9 mouse cellular contexts compared by ENCODE assay signal in the genomic region with DNA sequence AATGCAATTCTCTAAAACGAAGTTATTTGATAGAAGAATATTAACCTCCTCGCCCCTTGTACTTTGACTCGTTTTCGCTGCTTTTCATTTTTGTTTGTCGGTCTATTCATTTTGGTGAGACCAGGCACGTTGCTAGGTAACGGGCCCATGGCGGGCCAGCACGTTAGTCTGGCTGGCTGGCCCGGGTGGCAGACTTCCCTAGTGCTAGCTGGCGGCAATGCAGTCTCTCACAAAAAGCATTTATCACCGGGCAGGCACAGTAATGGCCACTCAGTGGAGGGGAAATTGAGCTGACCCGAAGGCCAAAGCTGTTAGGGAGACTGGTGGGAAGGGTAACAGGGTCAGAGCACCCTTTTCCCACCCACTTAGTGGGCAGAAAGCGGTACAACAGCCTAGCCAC.
DNase-seq lines count a peak whose midpoint lies in the region; ATAC-seq and TF ChIP-seq lines count a peak whose summit lies in the region.
"Had no signal": no experiment of that assay in that cellular context is flagged by ENCODE, and none has a peak within 500 bp of the region (broad histone marks: within the 10 kb centered on the region; RNA-seq: fewer than 3 reads in every experiment).

No protein-coding gene starts in this region.

- WGBS in forebrain, embryonic 12.5 days, result 2% methylated on average over 14 of the region's 14 CpGs
- WGBS in intestine, embryonic 15.5 days, result 9% methylated on average over 14 of the region's 14 CpGs
- WGBS in neural tube, embryonic 15.5 days, result 4% methylated on average over 14 of the region's 14 CpGs

- H3K4me1 ChIP-seq in forebrain, embryonic 12.5 days, result peaks cover 9% of the 10 kb centered on the region; the same call in 1 of the 2 replicates
- H3K4me1 ChIP-seq in intestine, embryonic 15.5 days (replicated peaks), result no peaks in the 10 kb centered on the region
- peaks cover 9% of the 10 kb centered on the region for H3K4me1 ChIP-seq in neural tube, embryonic 15.5 days

- peak overlapping the region; percentile 42 for H3K4me2 ChIP-seq in forebrain, embryonic 12.5 days
- peak overlapping the region; percentile 35; the same call in 1 of the 2 replicates for H3K4me2 ChIP-seq in intestine, embryonic 15.5 days (replicated peaks)
- H3K4me2 ChIP-seq in neural tube, embryonic 15.5 days, result peak overlapping the region; percentile 45

- intact Hi-C loops in left cerebral cortex, adult 2 months (cut with DNase I), result no loop called here

- peak; percentile 94 for ATAC-seq in forebrain, embryonic 12.5 days (ENCODE audit: low FRiP score)
- ATAC-seq in intestine, embryonic 15.5 days, result peak; percentile 66; the same call in 1 of the 2 replicates
- peak; percentile 94 for ATAC-seq in neural tube, embryonic 15.5 days (ENCODE audit: low FRiP score)

- H3K9me3 ChIP-seq in forebrain, embryonic 12.5 days, result no peaks in the 10 kb centered on the region
- no peaks in the 10 kb centered on the region for H3K9me3 ChIP-seq in intestine, embryonic 15.5 days
- no peaks in the 10 kb centered on the region for H3K9me3 ChIP-seq in neural tube, embryonic 15.5 days (replicated peaks)

- H3K4me3 ChIP-seq in forebrain, embryonic 12.5 days (replicated peaks), result no peak overlapping the region
- no peak overlapping the region for H3K4me3 ChIP-seq in intestine, embryonic 15.5 days (replicated peaks)
- H3K4me3 ChIP-seq in left cerebral cortex, adult 2 months, result no peak overlapping the region
- no peak overlapping the region for H3K4me3 ChIP-seq in neural tube, embryonic 15.5 days (replicated peaks)
- H3K4me3 ChIP-seq: myocyte had no signal

- H3K9ac ChIP-seq in forebrain, embryonic 12.5 days, result no peak overlapping the region
- no peak overlapping the region for H3K9ac ChIP-seq in intestine, embryonic 15.5 days
- no peak overlapping the region for H3K9ac ChIP-seq in neural tube, embryonic 15.5 days (replicated peaks)

- TF ChIP-seq CTCF in left cerebral cortex, adult 2 months (IDR thresholded peaks at IDR 0.05), result peak; percentile 41

- H3K27ac ChIP-seq in forebrain, embryonic 12.5 days, result no peak overlapping the region
- no peak overlapping the region for H3K27ac ChIP-seq in intestine, embryonic 15.5 days
- no peak overlapping the region for H3K27ac ChIP-seq in left cerebral cortex, adult 2 months
- H3K27ac ChIP-seq in neural tube, embryonic 15.5 days (replicated peaks), result no peak overlapping the region

- DNase-seq in NIH3T3 (ENCODE audit: low read depth), result peak; percentile 16
- peak; percentile 69 for DNase-seq in brain, adult 2 months (ENCODE audit: low read depth, low spot score)
- DNase-seq in left cerebral cortex, adult 2 months (ENCODE audit: extremely low spot score in 1 of 2, low spot score in 2 of 2), result peak; percentile 42 to 61
- DNase-seq in spleen, postnatal 10 days (ENCODE audit: low spot score in 2 of 2), result no peak
- DNase-seq in spleen, postnatal 4 days (ENCODE audit: low spot score in 2 of 2), result no peak

- H3K36me3 ChIP-seq in forebrain, embryonic 12.5 days (replicated peaks), result no peaks in the 10 kb centered on the region
- no peaks in the 10 kb centered on the region for H3K36me3 ChIP-seq in intestine, embryonic 15.5 days
- no peaks in the 10 kb centered on the region for H3K36me3 ChIP-seq in neural tube, embryonic 15.5 days

- peaks cover 54% of the 10 kb centered on the region for H3K27me3 ChIP-seq in forebrain, embryonic 12.5 days
- no peaks in the 10 kb centered on the region for H3K27me3 ChIP-seq in intestine, embryonic 15.5 days (replicated peaks)
- H3K27me3 ChIP-seq in neural tube, embryonic 15.5 days (replicated peaks), result peaks cover 62% of the 10 kb centered on the region

Comparison
In these comparisons a context has a peak if more than half of its experiments do, and no peak if none do; other contexts are left out.
1. DNase-seq: peak in NIH3T3 (single experiment), brain, adult 2 months (single experiment) and left cerebral cortex, adult 2 months (2 of 2); none in spleen, postnatal 10 days (0 of 2) and spleen, postnatal 4 days (0 of 2).
2. Peak in every context shown above with its lines, with median percentiles within 50 percentile points of each other: ATAC-seq and H3K4me2 ChIP-seq.